Mouse (Mus musculus) gastrocnemius, adult 2 months (tissue): ENCODE measurements around the gene Pdcd4. TPM values are rescaled to one million over a fixed set of nuclear protein-coding genes. Genes with fewer than 3 reads are reported as not detected.

Experiments
- DNase-seq: peaks from one replicate; pipeline ENCODE4 v3.0.0; 2022
- H3K27ac ChIP-seq: fragments of 200-600 bp; 2 replicates; pipeline ENCODE4 v1.8.1; 2022; ENCODE audit warnings: mild to moderate bottlenecking
- H3K4me3 ChIP-seq: fragments of 200-600 bp; 2 replicates; pipeline ENCODE4 v1.8.1; 2022; ENCODE audit warnings: mild to moderate bottlenecking, moderate library complexity
- CTCF ChIP-seq: fragments of 200-600 bp; IDR thresholded peaks from 2 replicates; pipeline ENCODE4 v1.8.1; 2022; ENCODE audit warnings: antibody characterized with exemption, mild to moderate bottlenecking, moderate library complexity
- intact Hi-C: fragments of 180-260 bp; cut with DNase I; formaldehyde crosslinking; loops from one replicate; pipeline ENCODE4 v1.15.1; 2025
- total RNA-seq, 2 experiments: library from RNA; stranded (reverse); gene quantifications; 2 replicates each; pipeline ENCODE4 v1.2.3; 2021

The Pdcd4 gene
- total RNA-seq, 2 experiments from 2014 or later, result 14.8 to 16.8 TPM

DNA sequence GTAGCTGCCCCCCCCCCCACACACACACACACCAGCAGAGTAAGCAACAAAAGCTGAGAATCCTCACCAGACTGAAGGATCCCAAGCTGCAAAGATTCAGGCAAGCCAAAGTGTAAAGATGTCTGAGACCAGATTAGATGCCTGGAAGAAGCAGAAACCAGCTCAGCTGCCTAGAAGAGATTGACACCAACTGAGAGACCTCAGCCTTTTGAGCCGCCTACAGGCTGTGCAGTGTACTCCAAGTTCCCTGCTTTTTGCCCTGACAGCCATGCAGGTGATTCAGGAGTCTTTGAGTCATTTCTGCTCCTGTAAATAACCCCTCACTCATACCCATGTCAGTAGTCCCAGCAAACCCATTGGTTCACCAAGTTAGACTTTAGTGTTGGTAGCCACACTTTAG lies 11.6 kb upstream of the Pdcd4 start:
- TF ChIP-seq CTCF, result no peak
- no peak overlapping the region for H3K4me3 ChIP-seq
- intact Hi-C loops, result no loop called here
- no peak for DNase-seq
- no peak overlapping the region for H3K27ac ChIP-seq

DNA sequence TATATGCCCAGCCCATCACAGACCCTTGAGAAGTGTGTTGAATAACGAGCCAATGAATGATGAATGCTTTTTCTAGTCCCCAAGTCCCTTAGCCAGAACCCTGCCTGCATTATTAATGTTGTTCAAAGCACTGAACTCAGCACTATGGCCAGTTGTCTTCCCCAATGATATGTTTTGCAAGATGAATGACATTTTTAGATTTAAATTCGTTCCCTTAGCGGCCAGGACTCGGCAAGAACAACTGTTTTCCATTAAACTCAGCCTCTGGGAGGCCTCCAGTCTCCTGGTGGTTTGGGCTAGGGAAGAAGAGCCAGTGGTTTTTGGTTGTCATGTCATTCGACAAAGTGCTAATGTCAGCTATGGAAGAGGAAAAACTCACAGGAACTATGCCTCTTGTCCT lies 10.2 kb upstream of the Pdcd4 start:
- intact Hi-C loops, result no loop called here
- no peak for TF ChIP-seq CTCF
- Histone ChIP-seq H3K4me3 (no peak overlapping the region), H3K27ac (no peak overlapping the region)
- DNase-seq, result no peak

DNA sequence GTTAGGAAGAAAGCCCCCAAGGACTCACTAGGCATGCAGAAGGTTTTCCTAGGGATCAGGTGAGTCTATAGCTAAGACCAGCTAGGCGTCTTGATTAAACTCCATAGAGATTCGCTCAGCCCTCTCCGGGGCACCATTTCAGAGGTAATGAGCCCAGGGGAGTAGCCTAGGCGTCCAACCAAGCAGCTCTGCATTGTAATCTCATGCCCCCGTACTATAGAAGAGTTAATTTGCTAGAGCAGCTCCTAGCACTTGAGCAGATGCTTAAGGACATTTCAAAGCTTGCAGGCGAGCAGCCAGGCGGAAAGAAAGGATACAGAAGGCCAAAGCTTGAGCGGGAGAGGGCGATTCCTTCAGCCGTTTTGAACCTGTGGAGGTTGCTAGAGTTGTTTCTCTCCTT lies 6.6 kb upstream of the Pdcd4 start:
- H3K4me3 ChIP-seq, result no peak overlapping the region
- intact Hi-C loops, result no loop called here
- no peak for TF ChIP-seq CTCF
- H3K27ac ChIP-seq, result no peak overlapping the region
- DNase-seq, result no peak

- Histone ChIP-seq H3K27ac (no peak overlapping the region), H3K4me3 (no peak overlapping the region)
- intact Hi-C loops, result no loop called here
- no peak for TF ChIP-seq CTCF
- DNase-seq, result no peak
Measured at GRCm38 (mm10) chr19:53886576-53887370, 5.3 kb upstream of the Pdcd4 start.

- no peak overlapping the region for H3K27ac ChIP-seq
- DNase-seq, result no peak
- TF ChIP-seq CTCF, result no peak
- intact Hi-C loops, result no loop called here
- H3K4me3 ChIP-seq, result no peak overlapping the region
Measured at GRCm38 (mm10) chr19:53887822-53888221, 4.2 kb upstream of the Pdcd4 start.

- TF ChIP-seq CTCF, result no peak
- intact Hi-C loops, result no loop called here
Measured at GRCm38 (mm10) chr19:53888331-53888730, 3.7 kb upstream of the Pdcd4 start.

DNA sequence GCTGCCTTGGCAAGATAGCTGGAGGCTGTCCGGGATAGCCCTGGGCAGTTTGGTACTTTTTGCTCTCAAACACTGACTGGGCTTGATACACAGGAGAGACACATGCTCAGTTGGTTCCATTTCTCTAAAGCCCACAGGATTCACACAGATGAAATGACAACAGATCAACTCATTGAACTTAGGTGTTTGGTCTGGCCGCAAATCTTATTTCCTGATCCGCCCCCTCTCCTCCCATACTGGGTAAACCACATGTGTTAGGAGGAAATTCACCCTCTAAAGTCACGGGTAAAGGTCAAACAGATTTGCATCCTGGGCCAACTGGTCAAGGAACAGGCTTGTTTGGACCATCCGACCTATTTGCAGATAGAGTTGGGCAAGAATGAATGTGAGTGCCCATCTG lies 2.5 kb upstream of the Pdcd4 start:
- no peak for DNase-seq
- TF ChIP-seq CTCF, result no peak
- H3K27ac ChIP-seq, result no peak overlapping the region
- H3K4me3 ChIP-seq, result no peak overlapping the region
- intact Hi-C loops, result no loop called here

More at GRCm38 (mm10) chr19:53888331-53888730, 3.7 kb upstream of the Pdcd4 start:
- DNase-seq, result no peak
- no peak overlapping the region for H3K4me3 ChIP-seq
- H3K27ac ChIP-seq, result no peak overlapping the region

DNA sequence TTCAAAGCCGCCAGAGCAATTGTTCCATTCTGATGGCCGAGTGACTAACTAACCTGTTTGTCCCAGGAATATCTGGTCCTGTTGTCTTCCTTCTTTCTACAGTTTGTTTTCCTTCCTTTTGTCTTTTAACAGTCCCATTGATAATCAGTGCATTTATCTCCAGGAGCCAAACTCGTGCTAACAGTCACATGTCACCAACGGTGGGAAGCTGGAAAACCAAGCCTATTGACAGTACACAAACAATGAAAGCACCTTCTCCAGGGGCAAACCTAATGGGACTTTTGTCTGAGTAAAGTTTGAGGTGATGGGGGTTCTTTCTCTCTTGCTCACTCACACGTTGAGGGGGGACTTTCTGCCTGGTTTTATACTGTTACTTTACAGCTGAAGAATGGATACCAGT lies 1.8 kb upstream of the Pdcd4 start:
- Histone ChIP-seq H3K27ac (no peak overlapping the region), H3K4me3 (no peak overlapping the region)
- no peak for TF ChIP-seq CTCF
- DNase-seq, result no peak
- intact Hi-C loops, result no loop called here

GRCm38 (mm10) chr19:53890781-53891251 lies 1.2 kb upstream of the Pdcd4 start:
- TF ChIP-seq CTCF, result no peak
- no peak overlapping the region for H3K4me3 ChIP-seq
- H3K27ac ChIP-seq, result no peak overlapping the region; the same call in 1 of the 2 replicates
- DNase-seq, result no peak
- intact Hi-C loops, result no loop called here

GRCm38 (mm10) chr19:53891569-53891968 lies 462 bp upstream of the Pdcd4 start:
- Histone ChIP-seq H3K4me3 (no peak overlapping the region), H3K27ac (peak overlapping the region; percentile 81; the same call in 1 of the 2 replicates)
- intact Hi-C loops, result no loop called here
- DNase-seq, result no peak
- no peak for TF ChIP-seq CTCF

DNA sequence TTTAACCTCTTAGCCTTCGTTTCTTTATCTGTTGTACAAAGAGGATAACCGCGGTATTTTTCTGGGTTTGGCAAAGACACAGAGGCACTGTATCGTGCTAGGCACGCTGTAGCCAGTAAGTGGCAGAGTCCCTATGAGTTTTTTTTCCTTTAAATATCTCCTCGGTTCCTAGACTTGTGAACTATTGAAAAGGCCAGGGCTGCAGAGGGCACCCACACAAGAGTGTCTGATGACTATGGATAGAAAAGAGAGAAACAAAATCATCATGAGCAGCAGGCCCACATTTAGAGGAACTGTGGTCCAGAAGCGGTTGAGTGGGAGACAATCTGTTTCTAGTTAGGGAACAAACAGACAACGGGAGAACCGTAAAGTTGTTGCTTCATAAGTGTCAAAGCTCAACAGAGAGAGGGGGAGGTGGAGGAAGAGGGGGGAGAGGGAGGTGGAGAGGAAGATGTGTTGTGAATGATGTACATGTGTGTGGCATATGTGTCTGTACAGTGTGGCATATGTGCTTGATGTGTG lies 868 bp downstream of the Pdcd4 start:
- peak overlapping the region; percentile 81 for H3K27ac ChIP-seq

DNA sequence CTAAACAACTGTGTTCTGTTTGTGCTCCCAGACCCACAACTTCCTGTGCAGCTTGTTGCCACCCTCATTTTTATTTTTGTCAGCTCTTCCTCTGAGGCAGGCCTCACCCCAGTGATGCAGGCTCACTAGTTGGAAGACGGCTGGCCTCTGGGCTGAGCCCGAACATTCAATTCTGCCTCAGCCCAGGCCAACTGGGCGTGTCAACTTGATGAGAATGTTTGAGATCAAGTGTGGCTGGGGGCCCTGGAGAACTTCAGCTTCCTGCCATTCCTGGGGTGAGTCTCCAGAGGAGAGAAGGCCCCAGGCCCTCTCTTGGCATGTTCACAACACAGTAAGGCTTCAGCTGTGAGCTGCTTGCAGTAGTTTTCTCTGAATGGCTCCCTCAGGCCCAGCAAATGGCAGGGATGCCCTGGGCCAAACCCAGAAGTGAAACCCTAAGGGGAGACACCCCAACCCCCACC lies 1.7 kb downstream of the Pdcd4 start:
- no peak for TF ChIP-seq CTCF
- peak overlapping the region; percentile 81 for H3K27ac ChIP-seq
- intact Hi-C loops, result no loop called here
- peak; percentile 70 for DNase-seq
- H3K4me3 ChIP-seq, result no peak overlapping the region

More for the DNA sequence above, 868 bp downstream of the Pdcd4 start:
- DNase-seq, result no peak
- H3K4me3 ChIP-seq, result no peak overlapping the region
- intact Hi-C loops, result no loop called here
- no peak for TF ChIP-seq CTCF

DNA sequence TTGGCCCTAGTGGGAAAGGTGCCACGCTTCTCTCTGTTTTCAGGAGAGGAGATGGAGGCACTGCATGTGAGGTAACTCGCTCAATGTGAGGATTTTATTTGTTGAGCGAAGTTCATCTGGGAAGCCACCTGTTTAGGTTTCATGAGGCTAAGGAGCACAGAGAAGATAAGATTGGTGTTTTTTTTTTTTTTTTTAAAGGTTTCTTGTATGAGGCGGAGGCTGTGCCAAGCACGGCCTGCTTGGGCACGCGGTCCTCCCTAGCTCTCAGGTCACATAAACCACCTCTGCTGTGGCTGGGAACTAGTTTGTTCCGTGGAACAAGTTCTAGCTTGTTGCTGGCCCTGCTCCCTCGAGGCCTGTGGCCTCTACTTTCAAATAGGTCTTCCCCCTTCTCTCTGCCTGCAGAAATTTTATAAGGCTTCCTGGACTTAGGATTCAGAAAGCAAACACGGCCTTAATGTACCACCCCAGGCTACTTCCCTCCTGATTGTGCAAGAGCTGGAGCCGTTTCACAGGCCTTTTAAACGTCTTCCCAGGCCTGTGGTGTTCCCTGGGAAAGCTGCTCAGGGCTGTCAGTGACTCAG lies 2.6 kb downstream of the Pdcd4 start:
- peak; percentile 67 for DNase-seq
- no peak overlapping the region for H3K4me3 ChIP-seq

More for the DNA sequence above, 2.6 kb downstream of the Pdcd4 start:
- peak overlapping the region; percentile 81 for H3K27ac ChIP-seq
- no peak for TF ChIP-seq CTCF
- intact Hi-C loops, result no loop called here
